ENCODE assay signal across 17 mouse cellular contexts in the genomic region with DNA sequence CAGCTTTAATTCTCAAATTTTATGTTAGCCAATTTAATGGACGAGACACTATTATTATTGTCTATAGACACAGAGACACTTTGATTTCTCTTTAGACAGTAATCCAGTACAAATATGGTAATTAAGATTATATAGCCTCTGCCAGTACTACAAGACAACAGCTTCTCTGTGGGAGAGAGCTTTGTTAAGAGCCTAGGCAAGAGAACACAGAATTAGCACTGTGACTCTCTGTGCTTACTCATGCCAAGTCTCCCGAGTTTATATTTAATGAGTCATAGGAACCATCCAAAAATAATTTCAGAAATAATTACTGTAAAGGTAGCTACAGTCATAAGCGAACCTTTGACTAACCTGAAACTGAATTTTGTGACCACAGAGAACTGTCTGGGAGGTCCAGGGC.
"Had no signal": no experiment of that assay in that cellular context is flagged by ENCODE, and none has a peak within 500 bp of the region (broad histone marks: within the 10 kb centered on the region; RNA-seq: fewer than 3 reads in every experiment).

No protein-coding gene starts in this region.

- H3K4me2 ChIP-seq: lung, embryonic 14.5 days; midbrain, embryonic 12.5 days; midbrain, embryonic 15.5 days; neural tube, embryonic 12.5 days; neural tube, embryonic 15.5 days had no signal

- H3K27ac ChIP-seq: liver, embryonic 14.5 days; macrophage; midbrain, embryonic 12.5 days; midbrain, embryonic 15.5 days; neural tube, embryonic 12.5 days; neural tube, embryonic 15.5 days had no signal

- H3K9ac ChIP-seq: liver, embryonic 14.5 days; liver, postnatal 0 days; lung, embryonic 14.5 days; midbrain, embryonic 12.5 days; midbrain, embryonic 15.5 days; neural tube, embryonic 12.5 days; neural tube, embryonic 15.5 days had no signal

- H3K27me3 ChIP-seq: midbrain, embryonic 12.5 days; midbrain, embryonic 15.5 days; neural tube, embryonic 12.5 days; neural tube, embryonic 15.5 days had no signal

- H3K9me3 ChIP-seq: midbrain, embryonic 12.5 days; midbrain, embryonic 15.5 days; neural tube, embryonic 12.5 days; neural tube, embryonic 15.5 days had no signal

- DNase-seq: kidney, adult 18-20 months; kidney, adult 9 months; kidney, postnatal 14 days; kidney, postnatal 4 days; liver, postnatal 0 days; lung, embryonic 14.5 days; right cerebral cortex, adult 18-20 months; right cerebral cortex, postnatal 25 days; thymus, adult 18-20 months; thymus, postnatal 4 days had no signal

- H3K4me3 ChIP-seq: midbrain, embryonic 12.5 days; midbrain, embryonic 15.5 days; neural tube, embryonic 12.5 days; neural tube, embryonic 15.5 days had no signal

- ATAC-seq: liver, postnatal 0 days; lung, postnatal 0 days; midbrain, embryonic 15.5 days had no signal

- H3K36me3 ChIP-seq: midbrain, embryonic 12.5 days; midbrain, embryonic 15.5 days; neural tube, embryonic 12.5 days; neural tube, embryonic 15.5 days had no signal

- H3K4me1 ChIP-seq: midbrain, embryonic 12.5 days; midbrain, embryonic 15.5 days; neural tube, embryonic 12.5 days; neural tube, embryonic 15.5 days had no signal
